Comparison of ENCODE assay signal across 28 mouse cellular contexts in the genomic region with DNA sequence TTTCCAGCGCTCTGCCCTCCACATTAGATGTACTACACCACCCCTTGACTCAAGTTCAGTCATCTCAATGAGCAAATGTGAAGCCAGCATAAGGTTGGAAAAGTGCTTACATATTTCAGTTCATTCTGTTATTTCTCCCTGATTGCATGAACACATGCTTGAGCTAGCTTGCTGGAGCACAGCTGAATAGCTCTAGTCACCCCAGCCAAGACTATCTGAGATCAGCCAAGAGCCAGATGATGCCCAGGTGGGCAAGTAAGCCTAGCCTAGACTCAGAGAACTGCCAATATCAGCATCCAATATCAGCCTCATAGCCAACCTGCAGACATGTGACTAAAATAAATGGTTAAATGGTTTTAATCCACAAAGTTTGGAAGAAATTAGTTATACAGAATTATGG.
DNase-seq lines count a peak whose midpoint lies in the region; ATAC-seq and TF ChIP-seq lines count a peak whose summit lies in the region.
"Had no signal": no experiment of that assay in that cellular context is flagged by ENCODE, and none has a peak within 500 bp of the region (broad histone marks: within the 10 kb centered on the region; RNA-seq: fewer than 3 reads in every experiment).

No protein-coding gene starts in this region.

- H3K9me3 ChIP-seq in forebrain, postnatal 0 days (ENCODE audit: low read length), result no peaks in the 10 kb centered on the region
- H3K9me3 ChIP-seq in forebrain, embryonic 10.5 days, result no peaks in the 10 kb centered on the region
- H3K9me3 ChIP-seq in hindbrain, embryonic 16.5 days (ENCODE audit: control insufficient read depth, low read length), result no peaks in the 10 kb centered on the region
- H3K9me3 ChIP-seq in hindbrain, embryonic 14.5 days (ENCODE audit: control insufficient read depth, low read length), result no peaks in the 10 kb centered on the region
- H3K9me3 ChIP-seq: G1E; hindbrain, embryonic 10.5 days; neural tube, embryonic 15.5 days; stomach, embryonic 15.5 days had no signal

- no peak overlapping the region for H3K4me3 ChIP-seq in forebrain, postnatal 0 days (ENCODE audit: low read depth, low read length)
- no peak overlapping the region for H3K4me3 ChIP-seq in forebrain, embryonic 10.5 days
- H3K4me3 ChIP-seq in hindbrain, embryonic 16.5 days (ENCODE audit: low read length), result no peak overlapping the region
- H3K4me3 ChIP-seq in hindbrain, embryonic 14.5 days (replicated peaks; ENCODE audit: low read length), result no peak overlapping the region
- H3K4me3 ChIP-seq: hindbrain, embryonic 10.5 days; neural tube, embryonic 15.5 days; stomach, embryonic 15.5 days had no signal

- DNase-seq in cerebellum, postnatal 14 days, result peak; percentile 50 to 62
- peak; percentile 22 for DNase-seq in forebrain, postnatal 0 days
- no peak for DNase-seq in forebrain, embryonic 10.5 days (ENCODE audit: extremely low spot score, low spot score)
- no peak for DNase-seq in hindbrain, embryonic 14.5 days (ENCODE audit: low spot score)
- DNase-seq in brain, embryonic 14.5 days (ENCODE audit: low read depth), result peak; percentile 45
- no peak for DNase-seq in thymus, postnatal 14 days
- DNase-seq: adrenal gland, adult 8-10 months; cerebellum, adult 11 months; cerebellum, adult 9-11 months; heart, postnatal 14 days; kidney, adult 9 months; kidney, postnatal 10 days; layer of hippocampus, adult 9-11 months; liver; lung, adult 2 months; lung, postnatal 10 days; midbrain, embryonic 14.5 days; retina, postnatal 1 day; right cerebral cortex, postnatal 14 days had no signal

- no peak overlapping the region for H3K4me2 ChIP-seq in forebrain, postnatal 0 days (ENCODE audit: low read depth)
- no peak overlapping the region for H3K4me2 ChIP-seq in hindbrain, embryonic 16.5 days (ENCODE audit: low read length)
- H3K4me2 ChIP-seq in hindbrain, embryonic 14.5 days (replicated peaks), result no peak overlapping the region
- H3K4me2 ChIP-seq: neural tube, embryonic 15.5 days; stomach, embryonic 15.5 days had no signal

- no peak overlapping the region for H3K9ac ChIP-seq in forebrain, postnatal 0 days
- H3K9ac ChIP-seq in hindbrain, embryonic 16.5 days (ENCODE audit: low read depth, low read length), result no peak overlapping the region
- no peak overlapping the region for H3K9ac ChIP-seq in hindbrain, embryonic 14.5 days
- H3K9ac ChIP-seq: liver, embryonic 14.5 days; neural tube, embryonic 15.5 days; stomach, embryonic 15.5 days had no signal

- H3K27me3 ChIP-seq in forebrain, postnatal 0 days (ENCODE audit: insufficient read depth, low read length), result no peaks in the 10 kb centered on the region
- no peaks in the 10 kb centered on the region for H3K27me3 ChIP-seq in forebrain, embryonic 10.5 days (ENCODE audit: poor library complexity, severe bottlenecking)
- H3K27me3 ChIP-seq in hindbrain, embryonic 16.5 days (replicated peaks; ENCODE audit: control insufficient read depth, insufficient read depth, low read length), result no peaks in the 10 kb centered on the region
- no peaks in the 10 kb centered on the region for H3K27me3 ChIP-seq in hindbrain, embryonic 14.5 days (ENCODE audit: control insufficient read depth, insufficient read depth, low read length)
- H3K27me3 ChIP-seq: neural tube, embryonic 15.5 days; stomach, embryonic 15.5 days had no signal

- no peaks in the 10 kb centered on the region for H3K36me3 ChIP-seq in forebrain, postnatal 0 days (ENCODE audit: insufficient read depth)
- H3K36me3 ChIP-seq in forebrain, embryonic 10.5 days (replicated peaks), result no peaks in the 10 kb centered on the region
- no peaks in the 10 kb centered on the region for H3K36me3 ChIP-seq in hindbrain, embryonic 16.5 days (ENCODE audit: control insufficient read depth, insufficient read depth, low read length)
- no peaks in the 10 kb centered on the region for H3K36me3 ChIP-seq in hindbrain, embryonic 14.5 days (replicated peaks; ENCODE audit: control insufficient read depth, insufficient read depth)
- H3K36me3 ChIP-seq: G1E; hindbrain, embryonic 10.5 days; neural tube, embryonic 15.5 days; stomach, embryonic 15.5 days had no signal

- 91% methylated on average over 1 of the region's 1 CpGs for WGBS in forebrain, postnatal 0 days
- 98% methylated on average over 1 of the region's 1 CpGs for WGBS in forebrain, embryonic 10.5 days
- WGBS in hindbrain, embryonic 16.5 days, result 87% methylated on average over 1 of the region's 1 CpGs
- WGBS in hindbrain, embryonic 14.5 days, result 88% methylated on average over 1 of the region's 1 CpGs

- H3K4me1 ChIP-seq in forebrain, postnatal 0 days (ENCODE audit: insufficient read depth), result no peaks in the 10 kb centered on the region
- H3K4me1 ChIP-seq in forebrain, embryonic 10.5 days, result no peaks in the 10 kb centered on the region
- H3K4me1 ChIP-seq in hindbrain, embryonic 16.5 days (ENCODE audit: control insufficient read depth, insufficient read depth, low read depth, low read length), result no peaks in the 10 kb centered on the region
- H3K4me1 ChIP-seq in hindbrain, embryonic 14.5 days (replicated peaks; ENCODE audit: control insufficient read depth, insufficient read depth, low read length), result no peaks in the 10 kb centered on the region
- H3K4me1 ChIP-seq: hindbrain, embryonic 10.5 days; neural tube, embryonic 15.5 days; stomach, embryonic 15.5 days had no signal

- TF ChIP-seq CTCF in forebrain, postnatal 0 days (IDR thresholded peaks at IDR 0.05; ENCODE audit: low read depth), result no peak
- TF ChIP-seq CTCF in brain, embryonic 14.5 days (IDR thresholded peaks at IDR 0.05; ENCODE audit: borderline replicate concordance, extremely low read depth, insufficient read depth, insufficient read length), result no peak

- TF ChIP-seq POLR2A in brain, embryonic 14.5 days (IDR thresholded peaks at IDR 0.05; ENCODE audit: borderline replicate concordance, extremely low read depth, insufficient read depth, insufficient read length, poor library complexity, severe bottlenecking), result no peak

- ATAC-seq in cerebellum, adult (ENCODE audit: insufficient number of reproducible peaks, low FRiP score, low TSS enrichment), result no peak
- peak; percentile 47; the same call in 1 of the 2 replicates for ATAC-seq in forebrain, postnatal 0 days
- ATAC-seq in hindbrain, embryonic 16.5 days, result peak; percentile 61; the same call in 1 of the 2 replicates
- ATAC-seq in hindbrain, embryonic 14.5 days (ENCODE audit: low FRiP score), result no peak
- ATAC-seq: intestine, postnatal 0 days had no signal

- no peak overlapping the region for H3K27ac ChIP-seq in forebrain, postnatal 0 days (ENCODE audit: low read depth, low read length)
- no peak overlapping the region for H3K27ac ChIP-seq in forebrain, embryonic 10.5 days
- H3K27ac ChIP-seq in hindbrain, embryonic 16.5 days (ENCODE audit: low read depth, low read length), result no peak overlapping the region
- no peak overlapping the region for H3K27ac ChIP-seq in hindbrain, embryonic 14.5 days
- H3K27ac ChIP-seq: hindbrain, embryonic 10.5 days; liver, embryonic 14.5 days; macrophage; neural tube, embryonic 15.5 days; stomach, embryonic 15.5 days had no signal

Comparison
In these comparisons a context has a peak if more than half of its experiments do, and no peak if none do; other contexts are left out.
1. DNase-seq: peak in cerebellum, postnatal 14 days (2 of 2), forebrain, postnatal 0 days (single experiment) and brain, embryonic 14.5 days (single experiment); none in forebrain, embryonic 10.5 days (single experiment), hindbrain, embryonic 14.5 days (single experiment) and thymus, postnatal 14 days (single experiment).
2. ATAC-seq: peak in forebrain, postnatal 0 days (single experiment) and hindbrain, embryonic 16.5 days (single experiment); none in cerebellum, adult (single experiment) and hindbrain, embryonic 14.5 days (single experiment).